Mouse (Mus musculus) thymus, adult 2 months (tissue): ENCODE data around the gene B3galt1. TPM values are rescaled to one million over a fixed set of nuclear protein-coding genes. Genes with fewer than 3 reads are reported as not detected.

Source experiments
- DNase-seq: peaks from one replicate; pipeline ENCODE4 v3.0.0; 2021
- H3K27ac ChIP-seq: fragments of 200-500 bp; 2 replicates; pipeline ENCODE4 v1.5.1; 2012; ENCODE audit warnings: low read length, control low read depth; ENCODE audit not compliant: control insufficient read depth, insufficient read depth
- H3K27me3 ChIP-seq: fragments of 200-500 bp; 2 replicates; pipeline ENCODE4 v1.6.1; 2012; ENCODE audit warnings: mild to moderate bottlenecking, low read length, moderate library complexity, mixed read lengths; ENCODE audit not compliant: control insufficient read depth, insufficient read depth
- H3K36me3 ChIP-seq: fragments of 200-500 bp; 2 replicates; pipeline ENCODE4 v1.6.1; 2012; ENCODE audit warnings: mild to moderate bottlenecking, low read length, moderate library complexity; ENCODE audit not compliant: control insufficient read depth, insufficient read depth
- H3K4me1 ChIP-seq: fragments of 200-500 bp; replicated peaks from 2 replicates; pipeline ENCODE4 v1.6.1; 2012; ENCODE audit warnings: low read length; ENCODE audit not compliant: control insufficient read depth, insufficient read depth
- H3K4me3 ChIP-seq: fragments of 200-500 bp; 2 replicates; pipeline ENCODE4 v1.5.1; 2012; ENCODE audit warnings: mild to moderate bottlenecking, low read length, control low read depth, moderate library complexity; ENCODE audit not compliant: control insufficient read depth, insufficient read depth
- CTCF ChIP-seq: fragments of 200-500 bp; IDR thresholded peaks from 2 replicates; pipeline ENCODE4 v1.5.1; 2012; ENCODE audit warnings: mild to moderate bottlenecking, control low read depth, low read length, moderate library complexity, borderline replicate concordance; ENCODE audit not compliant: control insufficient read depth, poor library complexity, insufficient read depth; ENCODE audit errors: extremely low read depth
- POLR2A ChIP-seq: fragments of 200-500 bp; IDR thresholded peaks from 2 replicates; pipeline ENCODE4 v1.6.1; 2012; ENCODE audit warnings: mild to moderate bottlenecking, low read length, control low read depth, moderate library complexity; ENCODE audit not compliant: control insufficient read depth, poor library complexity, insufficient read depth; ENCODE audit errors: extremely low read depth
- WGBS: fragments of 180-500 bp; shearing (Covaris S2); methylation state at CpG from one replicate; pipeline ENCODE4 v1.1.7; 2018; 5-methylcytosine and 5-hydroxymethylcytosine counted together
- polyA plus RNA-seq: library from polyadenylated mRNA; depleted of rRNA; stranded (reverse); fragments of >200 nt; gene quantifications from 2 replicates; pipeline ENCODE4 v1.2.3, GENCODE M21; 2012

Gene B3galt1
- polyA plus RNA-seq, 1 experiment, result 0.04 TPM

DNA sequence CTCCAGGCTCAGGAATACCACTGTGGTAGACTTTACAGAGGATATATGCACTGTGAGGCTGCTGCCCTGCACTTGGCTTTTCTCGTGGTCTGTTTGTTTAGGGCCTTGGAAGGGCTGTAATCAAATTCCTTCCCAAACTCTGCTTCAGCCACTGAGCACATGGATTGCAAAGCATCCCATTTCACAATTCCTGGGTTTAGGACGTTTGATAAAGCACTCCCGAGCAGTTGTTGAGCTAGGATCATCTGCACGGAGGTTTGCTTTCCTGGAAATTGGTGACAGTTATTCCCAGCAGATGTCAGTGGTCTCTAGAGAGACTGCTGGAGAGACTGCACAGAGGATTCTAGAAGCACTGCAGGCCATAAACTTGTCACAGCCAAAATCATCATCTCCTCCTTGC is 520.4 kb downstream of the B3galt1 start:
- no peak for TF ChIP-seq CTCF
- H3K27me3 ChIP-seq, result no peaks in the 10 kb centered on the region
- no peaks in the 10 kb centered on the region for H3K36me3 ChIP-seq
- DNase-seq, result no peak
- WGBS, result 90% methylated on average over 4 of the region's 4 CpGs
- no peak overlapping the region for H3K27ac ChIP-seq
- H3K4me1 ChIP-seq, result no peaks in the 10 kb centered on the region
- no peak overlapping the region for H3K4me3 ChIP-seq

DNA sequence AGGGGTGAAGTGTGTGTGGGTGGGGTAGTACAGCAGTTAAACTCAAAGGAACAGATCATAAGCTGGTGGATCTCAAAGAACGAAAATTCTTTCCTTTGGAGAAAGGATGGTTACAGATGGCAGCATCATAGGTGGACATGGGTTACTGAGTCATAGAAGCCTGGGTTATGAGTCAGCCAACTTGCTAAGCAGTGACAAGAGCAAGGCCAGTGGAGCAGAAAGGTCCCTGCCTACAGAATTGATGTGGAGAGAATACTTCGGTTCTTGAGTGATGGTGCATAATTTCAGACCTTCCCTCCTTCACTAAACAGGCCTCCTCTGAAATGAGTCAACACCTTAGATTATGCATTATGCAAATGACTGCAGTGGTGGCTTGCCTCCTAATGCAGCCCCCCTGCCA is 525.9 kb downstream of the B3galt1 start:
- TF ChIP-seq POLR2A (no peak), CTCF (no peak)
- H3K36me3 ChIP-seq, result no peaks in the 10 kb centered on the region
- no peak for DNase-seq
- no peaks in the 10 kb centered on the region for H3K4me1 ChIP-seq
- WGBS, result 85% methylated on average over 2 of the region's 2 CpGs
- H3K4me3 ChIP-seq, result no peak overlapping the region
- H3K27ac ChIP-seq, result no peak overlapping the region
- H3K27me3 ChIP-seq, result no peaks in the 10 kb centered on the region

DNA sequence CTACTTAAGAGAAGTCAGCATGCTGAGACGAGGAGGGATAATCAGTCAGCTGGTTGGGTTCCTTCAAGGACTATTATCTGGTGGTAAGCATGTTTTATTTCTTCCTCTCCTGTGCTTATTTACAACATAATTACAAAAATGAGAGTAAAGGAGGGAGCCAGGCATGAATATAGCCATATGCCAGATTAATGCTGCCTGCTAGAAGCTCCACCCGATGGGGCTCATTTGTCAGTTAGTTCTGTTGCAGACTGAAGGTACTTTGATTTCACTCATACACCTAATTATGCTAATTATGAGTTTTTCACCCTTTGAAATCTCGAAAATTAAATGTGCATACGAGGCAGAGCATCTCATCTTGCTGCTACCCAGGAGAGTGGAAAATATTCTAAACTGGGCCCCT is 539.0 kb downstream of the B3galt1 start:
- WGBS, result 79% methylated on average over 4 of the region's 4 CpGs
- H3K4me3 ChIP-seq, result no peak overlapping the region
- no peaks in the 10 kb centered on the region for H3K27me3 ChIP-seq
- no peak overlapping the region for H3K27ac ChIP-seq
- TF ChIP-seq CTCF (no peak), POLR2A (no peak)
- no peak for DNase-seq
- no peaks in the 10 kb centered on the region for H3K4me1 ChIP-seq
- no peaks in the 10 kb centered on the region for H3K36me3 ChIP-seq

DNA sequence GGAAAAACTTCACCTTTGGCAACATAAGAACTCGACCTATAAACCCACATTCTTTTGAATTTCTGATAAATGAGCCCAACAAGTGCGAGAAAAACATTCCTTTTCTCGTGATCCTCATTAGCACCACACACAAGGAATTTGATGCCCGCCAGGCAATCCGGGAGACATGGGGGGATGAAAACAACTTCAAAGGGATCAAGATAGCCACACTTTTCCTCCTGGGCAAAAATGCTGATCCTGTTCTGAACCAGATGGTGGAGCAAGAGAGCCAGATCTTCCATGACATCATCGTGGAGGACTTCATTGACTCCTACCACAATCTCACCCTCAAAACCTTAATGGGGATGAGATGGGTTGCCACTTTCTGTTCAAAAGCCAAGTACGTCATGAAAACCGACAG is 552.4 kb downstream of the B3galt1 start:
- no peak for DNase-seq
- Histone ChIP-seq H3K4me3 (no peak overlapping the region), H3K4me1 (no peaks in the 10 kb centered on the region), H3K27me3 (no peaks in the 10 kb centered on the region), H3K27ac (no peak overlapping the region), H3K36me3 (no peaks in the 10 kb centered on the region)
- 73% methylated on average over 8 of the region's 8 CpGs for WGBS
- TF ChIP-seq POLR2A (no peak), CTCF (no peak)

DNA sequence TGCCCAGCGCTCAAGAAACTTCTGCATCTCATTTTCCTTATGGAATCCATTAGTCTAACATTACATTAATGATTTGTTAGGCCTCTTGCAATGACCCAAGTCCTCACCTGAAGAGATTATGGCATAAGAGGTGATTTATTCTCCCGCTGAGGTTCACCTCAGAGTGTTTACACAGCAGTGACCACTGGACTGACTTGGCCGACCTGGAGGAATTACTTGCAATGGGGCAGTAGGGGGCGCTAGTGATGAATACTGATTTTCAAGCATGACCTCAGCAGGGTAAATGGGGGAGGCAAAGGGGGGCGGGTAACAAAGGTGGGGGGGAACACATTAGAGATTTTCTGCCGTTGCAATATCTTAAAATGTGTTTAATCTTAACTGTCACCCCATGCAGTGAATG is 559.1 kb downstream of the B3galt1 start:
- Histone ChIP-seq H3K36me3 (no peaks in the 10 kb centered on the region), H3K27ac (no peak overlapping the region), H3K27me3 (no peaks in the 10 kb centered on the region), H3K4me1 (no peaks in the 10 kb centered on the region), H3K4me3 (no peak overlapping the region)
- WGBS, result 71% methylated on average over 6 of the region's 6 CpGs
- no peak for DNase-seq
- TF ChIP-seq POLR2A (no peak), CTCF (no peak)

DNA sequence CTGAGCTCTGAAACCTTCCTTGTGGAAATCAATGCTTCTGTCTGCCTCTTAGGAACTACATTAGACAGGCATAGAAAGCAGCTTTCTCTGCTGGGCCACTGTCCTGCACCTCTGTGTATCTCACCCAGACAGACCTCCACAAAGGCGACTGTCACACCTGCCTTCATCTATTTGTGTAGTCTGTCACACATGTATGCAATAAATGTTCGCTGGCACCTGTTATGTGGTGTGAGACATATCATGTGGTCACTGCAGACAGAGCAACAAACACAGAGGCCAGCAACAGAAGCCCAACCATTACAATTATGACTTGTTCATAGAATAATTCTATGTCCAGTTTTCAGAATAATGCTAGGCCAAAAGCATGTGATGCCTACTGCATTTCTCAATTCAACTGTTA is 575.4 kb downstream of the B3galt1 start:
- no peak for DNase-seq
- TF ChIP-seq CTCF, result no peak
- TF ChIP-seq POLR2A, result no peak
- no peaks in the 10 kb centered on the region for H3K36me3 ChIP-seq

DNA sequence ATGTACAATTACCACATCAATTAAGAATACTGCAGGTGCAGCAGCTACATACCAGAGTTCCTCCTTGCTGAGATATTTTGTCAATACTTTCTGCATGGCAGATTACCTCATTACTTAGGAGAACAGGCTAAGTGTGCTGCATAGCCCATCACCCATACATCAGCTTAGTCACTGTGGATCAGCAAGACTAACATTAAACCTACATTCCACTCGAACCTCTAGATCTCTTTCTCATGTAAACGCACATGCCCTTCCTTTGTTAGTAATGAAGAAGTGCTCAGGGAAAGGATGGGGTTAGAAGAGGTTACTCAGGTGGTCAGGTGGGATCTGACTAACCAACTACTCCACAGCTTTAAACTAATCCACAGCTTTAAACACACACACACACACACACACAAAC is 577.6 kb downstream of the B3galt1 start:
- no peak overlapping the region for H3K27ac ChIP-seq
- no peaks in the 10 kb centered on the region for H3K27me3 ChIP-seq

More for the DNA sequence above, 575.4 kb downstream of the B3galt1 start:
- WGBS, result 92% methylated on average over 2 of the region's 2 CpGs
- H3K4me3 ChIP-seq, result no peak overlapping the region
- no peaks in the 10 kb centered on the region for H3K27me3 ChIP-seq
- H3K4me1 ChIP-seq, result no peaks in the 10 kb centered on the region
- H3K27ac ChIP-seq, result no peak overlapping the region

More for the DNA sequence above, 577.6 kb downstream of the B3galt1 start:
- no peaks in the 10 kb centered on the region for H3K4me1 ChIP-seq
- no peak for TF ChIP-seq CTCF
- no peak for TF ChIP-seq POLR2A
- WGBS, result 88% methylated on average over 2 of the region's 2 CpGs
- no peak overlapping the region for H3K4me3 ChIP-seq
- DNase-seq, result no peak
- H3K36me3 ChIP-seq, result no peaks in the 10 kb centered on the region
